Mouse (Mus musculus): ENCODE measurements at regions not wholly inside any gene's neighbourhood (a gene's known extent, or its start where the extent isn't known, plus 50 kb on each side); places are given as distances from the start of the nearest gene placed in this dataset.

DNA sequence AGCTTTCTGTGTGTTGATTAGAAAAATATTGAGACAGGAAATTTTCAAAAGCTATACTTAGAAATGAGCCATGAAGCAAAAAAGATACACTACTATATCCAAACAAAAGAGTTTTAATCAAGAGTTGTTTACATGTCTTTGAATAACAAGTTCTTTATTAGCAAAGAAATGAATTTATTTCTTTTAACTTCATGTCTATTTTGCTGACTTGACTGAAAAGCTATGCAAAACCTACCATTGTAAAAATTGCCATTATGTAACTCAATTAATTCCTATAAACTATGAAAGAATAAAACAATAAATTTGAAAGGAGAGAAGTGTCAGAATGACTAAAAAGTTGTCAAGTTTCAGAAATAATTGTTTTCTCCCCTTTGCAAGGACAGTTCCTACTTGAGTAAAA lies 1358.6 kb downstream of the Tbl1xr1 start:
- Histone ChIP-seq H3K27me3 (ENCODE audit: control insufficient read depth, insufficient read depth, low read length, poor library complexity, severe bottlenecking) (no peaks in the 10 kb centered on the region), H3K4me3 (ENCODE audit: low read depth, low read length) (no peak overlapping the region), H3K9ac (ENCODE audit: low read depth, poor library complexity, severe bottlenecking) (no peak overlapping the region), H3K4me1 (ENCODE audit: control insufficient read depth, insufficient read depth, low read length) (no peaks in the 10 kb centered on the region), H3K9me3 (replicated peaks; ENCODE audit: control insufficient read depth, insufficient read depth, low read length, poor library complexity, severe bottlenecking) (no peaks in the 10 kb centered on the region), H3K36me3 (ENCODE audit: control insufficient read depth, insufficient read depth, low read length, poor library complexity, severe bottlenecking) (no peaks in the 10 kb centered on the region), H3K27ac (ENCODE audit: insufficient read depth, low read length) (no peak overlapping the region)
- TF ChIP-seq CTCF (IDR thresholded peaks at IDR 0.05; ENCODE audit: low read depth, low read length), result no peak
- no peak for TF ChIP-seq POLR2A (IDR thresholded peaks at IDR 0.05; ENCODE audit: insufficient read depth, low read length)
- TF ChIP-seq EP300 (IDR thresholded peaks at IDR 0.05; ENCODE audit: insufficient read depth, low read depth, low read length), result no peak

DNA sequence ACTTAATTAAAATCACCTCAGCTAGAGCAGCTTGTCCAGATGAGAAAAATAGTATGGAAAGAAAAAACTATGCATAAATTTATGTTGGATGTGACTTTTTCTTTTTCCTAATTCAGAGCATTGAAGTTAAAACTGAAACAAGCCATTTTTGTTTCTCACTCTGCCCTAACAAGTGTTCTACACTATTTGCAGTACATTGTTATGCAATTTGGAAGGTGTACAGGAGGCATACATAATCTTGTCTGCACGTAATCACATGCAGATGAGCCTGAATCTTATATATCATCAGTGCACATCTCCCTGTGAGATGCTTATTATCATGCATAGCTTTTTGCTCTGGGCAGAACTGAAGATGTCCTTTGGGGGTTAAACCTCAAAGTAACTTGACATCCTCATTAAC lies 1381.3 kb downstream of the Tbl1xr1 start:
- Histone ChIP-seq H3K27me3 (ENCODE audit: control insufficient read depth, insufficient read depth, low read length, poor library complexity, severe bottlenecking) (no peaks in the 10 kb centered on the region), H3K9me3 (replicated peaks; ENCODE audit: control insufficient read depth, insufficient read depth, low read length, poor library complexity, severe bottlenecking) (no peaks in the 10 kb centered on the region), H3K27ac (ENCODE audit: insufficient read depth, low read length) (no peak overlapping the region), H3K4me3 (ENCODE audit: low read depth, low read length) (no peak overlapping the region), H3K4me1 (ENCODE audit: control insufficient read depth, insufficient read depth, low read length) (no peaks in the 10 kb centered on the region), H3K9ac (ENCODE audit: low read depth, poor library complexity, severe bottlenecking) (no peak overlapping the region), H3K36me3 (ENCODE audit: control insufficient read depth, insufficient read depth, low read length, poor library complexity, severe bottlenecking) (no peaks in the 10 kb centered on the region)
- TF ChIP-seq POLR2A (IDR thresholded peaks at IDR 0.05; ENCODE audit: insufficient read depth, low read length) (no peak), CTCF (IDR thresholded peaks at IDR 0.05; ENCODE audit: low read depth, low read length) (no peak), EP300 (IDR thresholded peaks at IDR 0.05; ENCODE audit: insufficient read depth, low read depth, low read length) (no peak)

DNA sequence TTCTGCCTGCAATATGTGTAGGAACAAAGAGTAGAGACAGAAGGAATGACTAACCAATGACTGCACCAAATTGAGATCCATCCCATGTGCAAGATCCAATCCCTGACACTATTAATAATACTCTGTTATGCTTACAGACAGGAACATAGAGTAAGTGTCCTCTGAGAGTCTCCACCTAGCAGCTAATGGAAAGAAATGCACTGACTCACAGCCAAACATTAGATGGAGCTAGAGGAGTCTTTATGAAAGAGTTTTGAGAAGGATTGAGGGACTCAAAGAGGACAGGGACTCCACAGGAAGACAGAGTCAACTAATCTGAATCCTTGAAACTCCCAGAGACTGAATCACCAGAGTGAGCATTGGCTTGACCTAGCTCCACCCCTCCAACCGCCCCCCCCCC lies 1423.4 kb downstream of the Tbl1xr1 start:
- no peak for TF ChIP-seq POLR2A (IDR thresholded peaks at IDR 0.05; ENCODE audit: insufficient read depth, low read length)
- no peak for TF ChIP-seq EP300 (IDR thresholded peaks at IDR 0.05; ENCODE audit: insufficient read depth, low read depth, low read length)
- no peak for TF ChIP-seq CTCF (IDR thresholded peaks at IDR 0.05; ENCODE audit: low read depth, low read length)
- H3K27ac ChIP-seq (ENCODE audit: insufficient read depth, low read length), result no peak overlapping the region
- H3K4me1 ChIP-seq (ENCODE audit: control insufficient read depth, insufficient read depth, low read length), result no peaks in the 10 kb centered on the region
- no peaks in the 10 kb centered on the region for H3K27me3 ChIP-seq (ENCODE audit: control insufficient read depth, insufficient read depth, low read length, poor library complexity, severe bottlenecking)
- H3K9me3 ChIP-seq (replicated peaks; ENCODE audit: control insufficient read depth, insufficient read depth, low read length, poor library complexity, severe bottlenecking), result no peaks in the 10 kb centered on the region
- H3K36me3 ChIP-seq (ENCODE audit: control insufficient read depth, insufficient read depth, low read length, poor library complexity, severe bottlenecking), result no peaks in the 10 kb centered on the region
- H3K4me3 ChIP-seq (ENCODE audit: low read depth, low read length), result no peak overlapping the region
- H3K9ac ChIP-seq (ENCODE audit: low read depth, poor library complexity, severe bottlenecking), result no peak overlapping the region

DNA sequence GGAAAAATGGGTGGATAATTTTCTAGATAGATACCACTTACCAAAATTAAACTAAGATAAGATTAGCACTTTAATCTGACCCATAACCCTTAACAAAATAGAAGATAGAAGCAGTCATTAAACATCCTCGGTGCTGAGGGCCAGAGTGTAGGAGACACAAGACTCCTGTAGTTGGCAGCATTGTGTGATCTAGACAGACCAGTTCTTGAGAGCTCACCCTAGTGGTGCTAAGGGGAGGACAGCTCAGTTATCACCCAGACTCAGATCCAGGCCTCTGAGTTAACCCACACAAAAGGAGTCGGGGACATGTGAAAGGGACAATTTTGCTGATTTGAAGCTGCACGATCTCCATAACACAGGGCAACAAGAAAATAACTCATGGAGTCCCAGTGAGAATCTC lies 1471.1 kb downstream of the Tbl1xr1 start:
- no peaks in the 10 kb centered on the region for H3K36me3 ChIP-seq (ENCODE audit: control insufficient read depth, insufficient read depth, low read length, poor library complexity, severe bottlenecking)
- TF ChIP-seq POLR2A (IDR thresholded peaks at IDR 0.05; ENCODE audit: insufficient read depth, low read length), result no peak
- no peak for TF ChIP-seq EP300 (IDR thresholded peaks at IDR 0.05; ENCODE audit: insufficient read depth, low read depth, low read length)
- peak; percentile 33 for TF ChIP-seq CTCF (IDR thresholded peaks at IDR 0.05; ENCODE audit: low read depth, low read length)
- H3K27me3 ChIP-seq (ENCODE audit: control insufficient read depth, insufficient read depth, low read length, poor library complexity, severe bottlenecking), result no peaks in the 10 kb centered on the region
- no peak overlapping the region for H3K27ac ChIP-seq (ENCODE audit: insufficient read depth, low read length)
- H3K9ac ChIP-seq (ENCODE audit: low read depth, poor library complexity, severe bottlenecking), result no peak overlapping the region
- no peaks in the 10 kb centered on the region for H3K4me1 ChIP-seq (ENCODE audit: control insufficient read depth, insufficient read depth, low read length)
- no peaks in the 10 kb centered on the region for H3K9me3 ChIP-seq (replicated peaks; ENCODE audit: control insufficient read depth, insufficient read depth, low read length, poor library complexity, severe bottlenecking)
- H3K4me3 ChIP-seq (ENCODE audit: low read depth, low read length), result no peak overlapping the region

DNA sequence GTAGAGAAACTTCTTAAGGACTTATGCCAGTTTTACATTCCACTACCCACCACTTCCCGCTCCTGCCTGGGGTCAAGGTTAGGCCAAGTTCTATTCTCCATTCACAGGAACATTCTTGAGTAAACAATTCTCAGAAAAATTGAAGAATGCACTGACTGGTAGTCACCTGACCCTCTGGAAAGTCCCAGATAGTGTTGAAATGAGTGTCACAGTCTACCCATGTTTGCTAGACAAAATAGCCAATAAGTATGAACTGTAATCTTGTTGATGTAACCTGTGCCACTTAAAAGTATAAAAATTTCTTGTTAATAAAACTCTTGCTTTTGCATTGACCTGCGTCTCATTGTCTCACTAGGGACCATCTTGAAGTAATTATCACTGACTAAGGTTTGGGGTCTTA lies 1487.9 kb downstream of the Tbl1xr1 start:
- H3K27ac ChIP-seq (ENCODE audit: insufficient read depth, low read length), result no peak overlapping the region
- peaks cover 7% of the 10 kb centered on the region; the same call in 1 of the 2 replicates for H3K9me3 ChIP-seq (replicated peaks; ENCODE audit: control insufficient read depth, insufficient read depth, low read length, poor library complexity, severe bottlenecking)
- H3K9ac ChIP-seq (ENCODE audit: low read depth, poor library complexity, severe bottlenecking), result no peak overlapping the region
- no peak for TF ChIP-seq EP300 (IDR thresholded peaks at IDR 0.05; ENCODE audit: insufficient read depth, low read depth, low read length)
- no peak for TF ChIP-seq CTCF (IDR thresholded peaks at IDR 0.05; ENCODE audit: low read depth, low read length)
- no peak for TF ChIP-seq POLR2A (IDR thresholded peaks at IDR 0.05; ENCODE audit: insufficient read depth, low read length)
- no peaks in the 10 kb centered on the region for H3K36me3 ChIP-seq (ENCODE audit: control insufficient read depth, insufficient read depth, low read length, poor library complexity, severe bottlenecking)
- H3K4me3 ChIP-seq (ENCODE audit: low read depth, low read length), result no peak overlapping the region
- H3K4me1 ChIP-seq (ENCODE audit: control insufficient read depth, insufficient read depth, low read length), result no peaks in the 10 kb centered on the region
- no peaks in the 10 kb centered on the region for H3K27me3 ChIP-seq (ENCODE audit: control insufficient read depth, insufficient read depth, low read length, poor library complexity, severe bottlenecking)

DNA sequence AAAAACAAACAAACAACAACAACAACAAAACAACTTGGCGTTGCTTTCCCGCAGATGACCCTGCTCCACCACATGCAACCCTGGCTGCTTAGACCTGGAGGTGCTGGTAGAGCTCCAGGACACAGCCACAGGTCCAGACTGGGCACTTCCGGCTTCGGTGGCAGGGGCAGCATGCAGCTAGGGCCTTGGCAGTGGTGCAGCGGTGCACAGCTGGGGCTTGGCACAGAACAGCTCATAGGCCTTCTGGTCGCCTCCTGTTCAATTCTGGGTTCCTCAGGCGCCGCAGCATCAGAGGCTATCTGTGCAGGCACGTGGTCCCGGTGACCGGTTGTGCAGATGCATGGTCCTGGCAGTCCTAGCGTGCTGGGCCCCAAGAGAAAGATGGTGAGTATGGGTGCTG lies 1492.4 kb downstream of the Tbl1xr1 start:
- Histone ChIP-seq H3K36me3 (ENCODE audit: control insufficient read depth, insufficient read depth, low read length, poor library complexity, severe bottlenecking) (no peaks in the 10 kb centered on the region), H3K9ac (ENCODE audit: low read depth, poor library complexity, severe bottlenecking) (no peak overlapping the region), H3K4me1 (ENCODE audit: control insufficient read depth, insufficient read depth, low read length) (no peaks in the 10 kb centered on the region), H3K27ac (ENCODE audit: insufficient read depth, low read length) (no peak overlapping the region), H3K9me3 (replicated peaks; ENCODE audit: control insufficient read depth, insufficient read depth, low read length, poor library complexity, severe bottlenecking) (peaks cover 7% of the 10 kb centered on the region; the same call in 1 of the 2 replicates), H3K27me3 (ENCODE audit: control insufficient read depth, insufficient read depth, low read length, poor library complexity, severe bottlenecking) (no peaks in the 10 kb centered on the region), H3K4me3 (ENCODE audit: low read depth, low read length) (no peak overlapping the region)
- TF ChIP-seq CTCF (IDR thresholded peaks at IDR 0.05; ENCODE audit: low read depth, low read length), result no peak
- no peak for TF ChIP-seq POLR2A (IDR thresholded peaks at IDR 0.05; ENCODE audit: insufficient read depth, low read length)
